Mouse (Mus musculus): ENCODE data around the gene Pitx3. TPM values are rescaled to one million over a fixed set of nuclear protein-coding genes. Genes with fewer than 3 reads are reported as not detected.
"Not testable (repeated sequence)": the region's sequence is repeated elsewhere in the genome, so short reads cannot be mapped to it uniquely, and the experiment has no call there.

The Pitx3 gene
- polyA plus RNA-seq, 1 experiment: 0.24 TPM

GRCm38 (mm10) chr19:46175173-46175572 is 27.0 kb upstream of the Pitx3 start:
- peaks cover 7% of the 10 kb centered on the region; the same call in 1 of the 2 replicates for H3K36me3 ChIP-seq (ENCODE audit: control insufficient read depth, insufficient read depth, low read length)
- DNase-seq: no peak
- no peaks in the 10 kb centered on the region for H3K4me1 ChIP-seq (replicated peaks; ENCODE audit: control insufficient read depth, insufficient read depth, low read length)
- no peak overlapping the region for H3K27ac ChIP-seq (ENCODE audit: control insufficient read depth, insufficient read depth, low read length)
- no peak overlapping the region for H3K4me3 ChIP-seq (ENCODE audit: control insufficient read depth, insufficient read depth, low read length)
- no peaks in the 10 kb centered on the region for H3K27me3 ChIP-seq (ENCODE audit: control insufficient read depth, insufficient read depth, low read length)
- TF ChIP-seq CTCF (IDR thresholded peaks at IDR 0.05; ENCODE audit: borderline replicate concordance, control insufficient read depth, extremely low read depth, insufficient read depth, low read length, poor library complexity) (no peak), POLR2A (IDR thresholded peaks at IDR 0.05; ENCODE audit: control insufficient read depth, extremely low read depth, insufficient read depth, low read length, poor library complexity) (no peak)

GRCm38 (mm10) chr19:46172541-46172940 is 24.4 kb upstream of the Pitx3 start:
- peaks cover 7% of the 10 kb centered on the region; the same call in 1 of the 2 replicates for H3K36me3 ChIP-seq (ENCODE audit: control insufficient read depth, insufficient read depth, low read length)
- no peak for TF ChIP-seq POLR2A (IDR thresholded peaks at IDR 0.05; ENCODE audit: control insufficient read depth, extremely low read depth, insufficient read depth, low read length, poor library complexity)
- TF ChIP-seq CTCF (IDR thresholded peaks at IDR 0.05; ENCODE audit: borderline replicate concordance, control insufficient read depth, extremely low read depth, insufficient read depth, low read length, poor library complexity): no peak
- H3K27ac ChIP-seq (ENCODE audit: control insufficient read depth, insufficient read depth, low read length): no peak overlapping the region
- H3K27me3 ChIP-seq (ENCODE audit: control insufficient read depth, insufficient read depth, low read length): no peaks in the 10 kb centered on the region
- DNase-seq: no peak
- H3K4me3 ChIP-seq (ENCODE audit: control insufficient read depth, insufficient read depth, low read length): no peak overlapping the region
- no peaks in the 10 kb centered on the region for H3K4me1 ChIP-seq (replicated peaks; ENCODE audit: control insufficient read depth, insufficient read depth, low read length)
- WGBS: 69% methylated on average over 5 of the region's 5 CpGs

- no peak overlapping the region for H3K27ac ChIP-seq (ENCODE audit: control insufficient read depth, insufficient read depth, low read length)
- TF ChIP-seq CTCF (IDR thresholded peaks at IDR 0.05; ENCODE audit: borderline replicate concordance, control insufficient read depth, extremely low read depth, insufficient read depth, low read length, poor library complexity): no peak
- TF ChIP-seq POLR2A (IDR thresholded peaks at IDR 0.05; ENCODE audit: control insufficient read depth, extremely low read depth, insufficient read depth, low read length, poor library complexity): no peak
- peaks cover 13% of the 10 kb centered on the region; the same call in 1 of the 2 replicates for H3K36me3 ChIP-seq (ENCODE audit: control insufficient read depth, insufficient read depth, low read length)
- H3K27me3 ChIP-seq (ENCODE audit: control insufficient read depth, insufficient read depth, low read length): no peaks in the 10 kb centered on the region
- no peaks in the 10 kb centered on the region for H3K4me1 ChIP-seq (replicated peaks; ENCODE audit: control insufficient read depth, insufficient read depth, low read length)
- H3K4me3 ChIP-seq (ENCODE audit: control insufficient read depth, insufficient read depth, low read length): no peak overlapping the region
- WGBS: 91% methylated on average over 1 of the region's 1 CpGs
- no peak for DNase-seq
These were observed 21.8 kb upstream of the Pitx3 start for GRCm38 (mm10) chr19:46169913-46170312.

GRCm38 (mm10) chr19:46169396-46169795 is 21.3 kb upstream of the Pitx3 start:
- Histone ChIP-seq H3K4me3 (ENCODE audit: control insufficient read depth, insufficient read depth, low read length) (no peak overlapping the region), H3K4me1 (replicated peaks; ENCODE audit: control insufficient read depth, insufficient read depth, low read length) (no peaks in the 10 kb centered on the region), H3K27me3 (ENCODE audit: control insufficient read depth, insufficient read depth, low read length) (no peaks in the 10 kb centered on the region), H3K27ac (ENCODE audit: control insufficient read depth, insufficient read depth, low read length) (no peak overlapping the region), H3K36me3 (ENCODE audit: control insufficient read depth, insufficient read depth, low read length) (peaks cover 18% of the 10 kb centered on the region; the same call in 1 of the 2 replicates)
- DNase-seq: no peak
- 95% methylated on average over 3 of the region's 3 CpGs for WGBS
- no peak for TF ChIP-seq CTCF (IDR thresholded peaks at IDR 0.05; ENCODE audit: borderline replicate concordance, control insufficient read depth, extremely low read depth, insufficient read depth, low read length, poor library complexity)
- TF ChIP-seq POLR2A (IDR thresholded peaks at IDR 0.05; ENCODE audit: control insufficient read depth, extremely low read depth, insufficient read depth, low read length, poor library complexity): no peak

- H3K27ac ChIP-seq (ENCODE audit: control insufficient read depth, insufficient read depth, low read length); H3K27me3 ChIP-seq (ENCODE audit: control insufficient read depth, insufficient read depth, low read length); DNase-seq; H3K4me3 ChIP-seq (ENCODE audit: control insufficient read depth, insufficient read depth, low read length); H3K4me1 ChIP-seq (replicated peaks; ENCODE audit: control insufficient read depth, insufficient read depth, low read length): not testable (repeated sequence)
- 71% methylated on average over 2 of the region's 2 CpGs for WGBS
- peaks cover 28% of the 10 kb centered on the region; the same call in 1 of the 2 replicates for H3K36me3 ChIP-seq (ENCODE audit: control insufficient read depth, insufficient read depth, low read length)
These were observed 19.0 kb upstream of the Pitx3 start for GRCm38 (mm10) chr19:46167169-46167568.

GRCm38 (mm10) chr19:46165950-46166349 is 17.8 kb upstream of the Pitx3 start:
- DNase-seq: no peak
- TF ChIP-seq CTCF (IDR thresholded peaks at IDR 0.05; ENCODE audit: borderline replicate concordance, control insufficient read depth, extremely low read depth, insufficient read depth, low read length, poor library complexity): no peak
- no peak for TF ChIP-seq POLR2A (IDR thresholded peaks at IDR 0.05; ENCODE audit: control insufficient read depth, extremely low read depth, insufficient read depth, low read length, poor library complexity)
- H3K4me1 ChIP-seq (replicated peaks; ENCODE audit: control insufficient read depth, insufficient read depth, low read length): no peaks in the 10 kb centered on the region
- WGBS: 96% methylated on average over 3 of the region's 3 CpGs
- H3K36me3 ChIP-seq (ENCODE audit: control insufficient read depth, insufficient read depth, low read length): peaks cover 24% of the 10 kb centered on the region; the same call in 1 of the 2 replicates
- H3K27ac ChIP-seq (ENCODE audit: control insufficient read depth, insufficient read depth, low read length): no peak overlapping the region
- no peaks in the 10 kb centered on the region for H3K27me3 ChIP-seq (ENCODE audit: control insufficient read depth, insufficient read depth, low read length)
- H3K4me3 ChIP-seq (ENCODE audit: control insufficient read depth, insufficient read depth, low read length): no peak overlapping the region

- Histone ChIP-seq H3K4me1 (replicated peaks; ENCODE audit: control insufficient read depth, insufficient read depth, low read length) (peaks cover 16% of the 10 kb centered on the region), H3K27me3 (ENCODE audit: control insufficient read depth, insufficient read depth, low read length) (peaks cover 7% of the 10 kb centered on the region; the same call in 1 of the 2 replicates), H3K4me3 (ENCODE audit: control insufficient read depth, insufficient read depth, low read length) (peak within 1 kb of the TSS; percentile 92), H3K36me3 (ENCODE audit: control insufficient read depth, insufficient read depth, low read length) (no peaks in the 10 kb centered on the region), H3K27ac (ENCODE audit: control insufficient read depth, insufficient read depth, low read length) (no peak within 1 kb of the TSS)
- peak; percentile 91 for DNase-seq
- WGBS: under 1% methylated on average over 37 of the region's 37 CpGs
- TF ChIP-seq POLR2A (IDR thresholded peaks at IDR 0.05; ENCODE audit: control insufficient read depth, extremely low read depth, insufficient read depth, low read length, poor library complexity): peak; percentile 76; the same call in 1 of the 2 replicates
- TF ChIP-seq CTCF (IDR thresholded peaks at IDR 0.05; ENCODE audit: borderline replicate concordance, control insufficient read depth, extremely low read depth, insufficient read depth, low read length, poor library complexity): no peak
These were observed 4.1 kb upstream of the Pitx3 start, which contains the start of gene Gbf1 for GRCm38 (mm10) chr19:46152127-46152803. Gene Gbf1 (plus strand): TSS chr19:46152509.
